Mouse (Mus musculus): ENCODE measurements at regions not wholly inside any gene's neighbourhood (a gene's known extent, or its start where the extent isn't known, plus 50 kb on each side); places are given as distances from the start of the nearest gene placed in this dataset.
"Not testable (repeated sequence)": the region's sequence is repeated elsewhere in the genome, so short reads cannot be mapped to it uniquely, and the experiment has no call there.

GRCm38 (mm10) chr8:5523281-5523680 lies 418.1 kb upstream of the Slc10a2 start:
- no peak for DNase-seq (ENCODE audit: low spot score)

GRCm38 (mm10) chr8:5495861-5496260 lies 390.7 kb upstream of the Slc10a2 start:
- DNase-seq (ENCODE audit: low spot score) = no peak

- DNase-seq (ENCODE audit: low spot score) = peak; percentile 62
Observed at GRCm38 (mm10) chr8:5490491-5490890, 385.3 kb upstream of the Slc10a2 start.

- no peak for DNase-seq (ENCODE audit: low spot score)
Observed at GRCm38 (mm10) chr8:5482938-5483337, 377.8 kb upstream of the Slc10a2 start.

GRCm38 (mm10) chr8:5472999-5473398 lies 367.8 kb upstream of the Slc10a2 start:
- no peak for DNase-seq (ENCODE audit: low spot score)

- no peak for DNase-seq (ENCODE audit: low spot score)
Observed at GRCm38 (mm10) chr8:5472582-5472981, 367.4 kb upstream of the Slc10a2 start.

- DNase-seq (ENCODE audit: low spot score) = no peak
Observed at GRCm38 (mm10) chr8:5457619-5458018, 352.5 kb upstream of the Slc10a2 start.

GRCm38 (mm10) chr8:5453469-5453868 lies 348.3 kb upstream of the Slc10a2 start:
- DNase-seq (ENCODE audit: low spot score) = no peak

- not testable (repeated sequence) for DNase-seq (ENCODE audit: low spot score)
Observed at GRCm38 (mm10) chr8:5442243-5442642, 337.1 kb upstream of the Slc10a2 start.

GRCm38 (mm10) chr8:5440404-5440803 lies 335.3 kb upstream of the Slc10a2 start:
- DNase-seq (ENCODE audit: low spot score) = not testable (repeated sequence)

- DNase-seq (ENCODE audit: low spot score) = no peak
Observed at GRCm38 (mm10) chr8:5439054-5439453, 333.9 kb upstream of the Slc10a2 start.

GRCm38 (mm10) chr8:5428303-5428971 lies 323.3 kb upstream of the Slc10a2 start:
- no peak for DNase-seq (ENCODE audit: low spot score)

- peak; percentile 8 for DNase-seq (ENCODE audit: low spot score)
Observed at GRCm38 (mm10) chr8:5416841-5417240, 311.7 kb upstream of the Slc10a2 start.

- no peak for DNase-seq (ENCODE audit: low spot score)
Observed at GRCm38 (mm10) chr8:5384851-5385250, 279.7 kb upstream of the Slc10a2 start.

GRCm38 (mm10) chr8:5378001-5378400 lies 272.9 kb upstream of the Slc10a2 start:
- no peak for DNase-seq (ENCODE audit: low spot score)

- DNase-seq (ENCODE audit: low spot score) = no peak
Observed at GRCm38 (mm10) chr8:5339953-5340352, 234.8 kb upstream of the Slc10a2 start.

GRCm38 (mm10) chr8:5314594-5314993 lies 209.4 kb upstream of the Slc10a2 start:
- DNase-seq (ENCODE audit: low spot score) = no peak

GRCm38 (mm10) chr8:5299982-5300381 lies 194.8 kb upstream of the Slc10a2 start:
- no peak for DNase-seq (ENCODE audit: low spot score)

- no peak for DNase-seq (ENCODE audit: low spot score)
Observed at GRCm38 (mm10) chr8:5297190-5297589, 192.0 kb upstream of the Slc10a2 start.

- no peak for DNase-seq (ENCODE audit: low spot score)
Observed at GRCm38 (mm10) chr8:5285708-5286161, 180.6 kb upstream of the Slc10a2 start.

- no peak for DNase-seq (ENCODE audit: low spot score)
Observed at GRCm38 (mm10) chr8:5283799-5284198, 178.6 kb upstream of the Slc10a2 start.

- no peak for DNase-seq (ENCODE audit: low spot score)
Observed at GRCm38 (mm10) chr8:5262316-5262715, 157.2 kb upstream of the Slc10a2 start.

GRCm38 (mm10) chr8:5241871-5242270 lies 136.7 kb upstream of the Slc10a2 start:
- peak; percentile 30 for DNase-seq (ENCODE audit: low spot score)

All from testis, postnatal 14 days (tissue).